Mouse (Mus musculus) intestine, postnatal 0 days (tissue): ENCODE results near the gene Hist2h2ab. TPM values are rescaled to one million over a fixed set of nuclear protein-coding genes. Genes with fewer than 3 reads are reported as not detected.
"Not testable (repeated sequence)": the region's sequence is repeated elsewhere in the genome, so short reads cannot be mapped to it uniquely, and the experiment has no call there.

Source experiments
- ATAC-seq: fragments of 200-750 bp; cut with Nextera tagmentation; 2 replicates; pipeline ENCODE4 v1.8.0; 2017; ENCODE audit warnings: mild to moderate bottlenecking, moderate TSS enrichment, moderate library complexity
- H3K27ac ChIP-seq: fragments of 300-500 bp; sonication (generic); 2 replicates; pipeline ENCODE4 v1.5.1; 2014; ENCODE audit warnings: mild to moderate bottlenecking, low read depth, low read length, moderate library complexity
- H3K27me3 ChIP-seq: fragments of 300-500 bp; sonication (generic); replicated peaks from 2 replicates; pipeline ENCODE4 v1.6.1; 2014; ENCODE audit warnings: low read length, mixed read lengths; ENCODE audit not compliant: control insufficient read depth, insufficient read depth
- H3K36me3 ChIP-seq: fragments of 300-500 bp; sonication (generic); 2 replicates; pipeline ENCODE4 v1.6.1; 2014; ENCODE audit warnings: mild to moderate bottlenecking, moderate library complexity; ENCODE audit not compliant: control insufficient read depth, insufficient read depth
- H3K4me1 ChIP-seq: fragments of 300-500 bp; sonication (generic); replicated peaks from 2 replicates; pipeline ENCODE4 v1.6.1; 2014; ENCODE audit warnings: antibody characterized with exemption, low read length, mixed read lengths; ENCODE audit not compliant: control insufficient read depth, insufficient read depth
- H3K4me2 ChIP-seq: fragments of 300-500 bp; sonication (generic); replicated peaks from 2 replicates; pipeline ENCODE4 v1.6.1; 2014; ENCODE audit warnings: low read depth, mild to moderate bottlenecking, moderate library complexity
- H3K4me3 ChIP-seq: fragments of 300-500 bp; sonication (generic); 2 replicates; pipeline ENCODE4 v1.5.1; 2014; ENCODE audit warnings: low read depth, low read length
- H3K9ac ChIP-seq: fragments of 300-500 bp; sonication (generic); 2 replicates; pipeline ENCODE4 v1.6.1; 2014; ENCODE audit warnings: mild to moderate bottlenecking, low read depth, low read length
- H3K9me3 ChIP-seq: fragments of 300-500 bp; sonication (generic); 2 replicates; pipeline ENCODE4 v1.6.1; 2016; ENCODE audit warnings: mixed run types; ENCODE audit not compliant: control insufficient read depth
- CTCF ChIP-seq: sonication (generic); IDR thresholded peaks from 2 replicates; pipeline ENCODE4 v1.5.1; 2016; ENCODE audit warnings: low read depth, mild to moderate bottlenecking, control low read depth, antibody characterized with exemption, moderate library complexity
- WGBS: fragments of 180-500 bp; shearing (Covaris S2); extraction: QIAGEN DNeasy Blood & Tissue Kit; methylation state at CpG from one replicate; pipeline ENCODE4 v1.1.7; 2014; 5-methylcytosine and 5-hydroxymethylcytosine counted together
- microRNA-seq: library from miRNA; unstranded; fragments of <30 nt; microRNA quantifications from one replicate; pipeline ENCODE4, GENCODE M21; 2016
- polyA plus RNA-seq: library from polyadenylated mRNA; unstranded; fragments of >200 nt; fragmentation: Nextera tagmentation; extraction: Ambion mirVana; gene quantifications from 2 replicates; pipeline ENCODE4 v1.2.1, GENCODE M21; 2015

The Hist2h2ab gene
- polyA plus RNA-seq, 1 experiment from 2014 or later = not detected

DNA sequence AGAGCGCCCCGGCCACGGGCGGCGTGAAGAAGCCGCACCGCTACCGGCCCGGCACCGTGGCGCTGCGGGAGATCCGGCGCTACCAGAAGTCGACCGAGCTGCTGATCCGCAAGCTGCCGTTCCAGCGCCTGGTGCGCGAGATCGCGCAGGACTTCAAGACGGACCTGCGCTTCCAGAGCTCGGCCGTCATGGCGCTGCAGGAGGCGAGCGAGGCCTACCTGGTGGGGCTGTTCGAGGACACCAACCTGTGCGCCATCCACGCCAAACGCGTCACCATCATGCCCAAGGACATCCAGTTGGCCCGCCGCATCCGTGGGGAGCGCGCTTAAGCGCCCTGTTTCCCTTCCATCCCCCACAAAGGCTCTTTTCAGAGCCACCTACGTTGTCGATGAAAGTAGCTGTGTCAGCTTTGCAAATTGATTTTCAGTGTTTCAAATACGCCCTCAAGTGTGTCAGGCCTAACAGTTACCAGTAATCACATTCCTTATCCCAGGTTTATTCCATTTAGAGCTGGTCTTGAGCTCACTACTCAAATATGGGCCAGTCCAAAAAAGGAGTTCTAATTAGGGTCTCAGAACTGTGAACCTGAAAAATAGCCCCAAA lies 49.2 kb downstream of the Hist2h2ab start:
- 1% methylated on average over 11 of the region's 44 CpGs for WGBS
- H3K27me3 ChIP-seq, H3K9me3 ChIP-seq, H3K36me3 ChIP-seq, H3K4me1 ChIP-seq: not testable (repeated sequence)
- H3K4me2 ChIP-seq = peak overlapping the region; percentile 86
- TF ChIP-seq CTCF = 0 out of 2 replicates have a peak, but pooled peaks have one; percentile 9
- H3K27ac ChIP-seq = peak overlapping the region; percentile 87
- peak; percentile 40 for ATAC-seq
- peak overlapping the region; percentile 43 for H3K4me3 ChIP-seq
- peak overlapping the region; percentile 51 for H3K9ac ChIP-seq

Small RNA genes lying within 50 kb of the gene (microRNA-seq; reads per million reads assigned to microRNA genes)
- gene Gm44492 (not detected), gene Gm47311 (not detected), gene Gm47313 (not detected)

Other genes starting within 250 kb of the Hist2h2ab start
- gene Plekho1, start 223.9 kb upstream of the Hist2h2ab start, polyA plus RNA-seq = 18.9 and 23.8 TPM in 2 replicates
- 22.5 and 27.1 TPM in 2 replicates for gene Vps45, start 161.4 kb upstream of the Hist2h2ab start, polyA plus RNA-seq
- gene Otud7b, start 115.3 kb upstream of the Hist2h2ab start, polyA plus RNA-seq = 16.6 and 17.0 TPM in 2 replicates
- gene Mtmr11, start 57.9 kb upstream of the Hist2h2ab start, polyA plus RNA-seq = 28.7 and 34.5 TPM in 2 replicates
- gene Sf3b4, start 47.5 kb upstream of the Hist2h2ab start, polyA plus RNA-seq = 63.5 and 66.8 TPM in 2 replicates
- gene Sv2a, start 38.7 kb upstream of the Hist2h2ab start, polyA plus RNA-seq = 2.3 and 3.5 TPM in 2 replicates
- gene Bola1, start 156 bp upstream of the Hist2h2ab start, polyA plus RNA-seq = 56.4 and 60.7 TPM in 2 replicates
- 2.3 and 3.4 TPM in 2 replicates for gene Hist2h2ac, start 1.0 kb downstream of the Hist2h2ab start, polyA plus RNA-seq
- 1.5 and 2.2 TPM in 2 replicates for gene Hist2h2be, start 1.3 kb downstream of the Hist2h2ab start, polyA plus RNA-seq
- 1.1 and 1.5 TPM in 2 replicates for gene Hist2h3c2, start 19.3 kb downstream of the Hist2h2ab start, polyA plus RNA-seq
- gene Hist2h2aa2, start 20.4 kb downstream of the Hist2h2ab start, polyA plus RNA-seq = 87.4 and 108 TPM in 2 replicates
- gene Hist2h2aa1, start 25.6 kb downstream of the Hist2h2ab start, polyA plus RNA-seq = 30.6 and 55.7 TPM in 2 replicates
- gene Hist2h3c1, start 26.8 kb downstream of the Hist2h2ab start, polyA plus RNA-seq = 0.42 and 1.1 TPM in 2 replicates
- 2.1 and 4.7 TPM in 2 replicates for gene Hist2h4, start 43.4 kb downstream of the Hist2h2ab start, polyA plus RNA-seq
- 13.3 and 19.9 TPM in 2 replicates for gene Hist2h3b, start 48.8 kb downstream of the Hist2h2ab start, polyA plus RNA-seq
- 2.3 and 3.9 TPM in 2 replicates for gene Hist2h2bb, start 49.9 kb downstream of the Hist2h2ab start, polyA plus RNA-seq
- gene Fcgr1, start 74.1 kb downstream of the Hist2h2ab start, polyA plus RNA-seq = 2.7 TPM in 2 replicates
- 0.54 and 0.56 TPM in 2 replicates for gene BC107364, start 232.4 kb downstream of the Hist2h2ab start, polyA plus RNA-seq